Mouse (Mus musculus) E14TG2a.4 (cell line): ENCODE measurements at regions not wholly inside any gene's neighbourhood (a gene's known extent, or its start where the extent isn't known, plus 50 kb on each side); places are given as distances from the start of the nearest gene placed in this dataset.

Experiments
- H3K27me3 ChIP-seq: 2 replicates; pipeline ENCODE4 v1.6.1; 2014; ENCODE audit warnings: low read length, control low read depth; ENCODE audit not compliant: insufficient read depth
- H3K36me3 ChIP-seq: 2 replicates; pipeline ENCODE4 v1.6.1; 2014; ENCODE audit warnings: low read length, control low read depth; ENCODE audit not compliant: insufficient read depth
- H3K4me1 ChIP-seq: replicated peaks from 2 replicates; pipeline ENCODE4 v1.6.1; 2014; ENCODE audit warnings: low read depth, low read length, control low read depth
- H3K4me3 ChIP-seq: replicated peaks from 2 replicates; pipeline ENCODE4 v1.5.1; 2014; ENCODE audit warnings: mild to moderate bottlenecking, low read length
- H3K9me3 ChIP-seq: 2 replicates; pipeline ENCODE4 v1.6.1; 2014; ENCODE audit warnings: low read length, control low read depth
- CTCF ChIP-seq: conservative IDR thresholded peaks from 2 replicates; pipeline ENCODE4 v1.5.1; 2014; ENCODE audit warnings: low read length
- NANOG ChIP-seq: IDR thresholded peaks from 2 replicates; pipeline ENCODE4 v1.6.1; 2014; ENCODE audit warnings: borderline replicate concordance, low read length, mixed read lengths
- POU5F1 ChIP-seq: IDR thresholded peaks from 2 replicates; pipeline ENCODE4 v1.6.1; 2014; ENCODE audit warnings: low read length, borderline replicate concordance

DNA sequence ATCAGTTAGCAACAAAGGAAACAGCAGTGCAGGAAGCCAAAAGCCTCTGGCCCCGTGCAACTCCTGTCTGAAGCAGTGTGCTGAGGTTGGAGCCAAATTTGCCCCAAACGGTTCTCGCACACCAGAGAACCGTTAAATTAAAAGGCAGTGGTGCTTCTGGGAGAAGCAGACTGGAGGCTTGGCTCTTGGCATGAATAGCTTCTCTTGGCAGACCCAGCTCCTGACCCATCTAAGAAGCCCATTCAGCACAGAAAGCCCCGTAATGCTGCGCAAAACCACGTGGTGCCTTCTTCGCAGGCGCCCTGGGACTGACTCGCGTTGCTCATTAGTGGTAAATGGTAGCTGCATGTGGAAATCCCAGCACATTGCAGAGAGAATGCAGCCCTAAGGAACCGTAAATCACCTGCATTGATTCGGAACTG lies 340.2 kb upstream of the Slc24a2 start:
- 0 out of 2 replicates have a peak, but pooled peaks cover 8% of the 10 kb centered on the region for H3K27me3 ChIP-seq
- H3K4me1 ChIP-seq: 0 out of 2 replicates have a peak, but pooled peaks cover 3% of the 10 kb centered on the region
- H3K4me3 ChIP-seq: no peak overlapping the region
- TF ChIP-seq POU5F1 (no peak), NANOG (no peak), CTCF (no peak)
- H3K36me3 ChIP-seq: no peaks in the 10 kb centered on the region
- H3K9me3 ChIP-seq: no peaks in the 10 kb centered on the region

- H3K4me1 ChIP-seq: 0 out of 2 replicates have a peak, but pooled peaks cover 3% of the 10 kb centered on the region
- no peak overlapping the region for H3K4me3 ChIP-seq
- TF ChIP-seq CTCF: no peak
- TF ChIP-seq NANOG: no peak
- no peak for TF ChIP-seq POU5F1
- 0 out of 2 replicates have a peak, but pooled peaks cover 8% of the 10 kb centered on the region for H3K27me3 ChIP-seq
- no peaks in the 10 kb centered on the region for H3K9me3 ChIP-seq
- H3K36me3 ChIP-seq: no peaks in the 10 kb centered on the region
Measured at GRCm38 (mm10) chr4:87566616-87567015, 336.3 kb upstream of the Slc24a2 start.

GRCm38 (mm10) chr4:87554912-87555311 lies 324.6 kb upstream of the Slc24a2 start:
- no peaks in the 10 kb centered on the region for H3K36me3 ChIP-seq
- H3K9me3 ChIP-seq: peaks cover 14% of the 10 kb centered on the region
- H3K27me3 ChIP-seq: no peaks in the 10 kb centered on the region
- no peak overlapping the region for H3K4me3 ChIP-seq
- TF ChIP-seq NANOG (no peak), POU5F1 (no peak), CTCF (no peak)
- no peaks in the 10 kb centered on the region for H3K4me1 ChIP-seq
